Mouse (Mus musculus): ENCODE results near the gene Cebpa.

DNA sequence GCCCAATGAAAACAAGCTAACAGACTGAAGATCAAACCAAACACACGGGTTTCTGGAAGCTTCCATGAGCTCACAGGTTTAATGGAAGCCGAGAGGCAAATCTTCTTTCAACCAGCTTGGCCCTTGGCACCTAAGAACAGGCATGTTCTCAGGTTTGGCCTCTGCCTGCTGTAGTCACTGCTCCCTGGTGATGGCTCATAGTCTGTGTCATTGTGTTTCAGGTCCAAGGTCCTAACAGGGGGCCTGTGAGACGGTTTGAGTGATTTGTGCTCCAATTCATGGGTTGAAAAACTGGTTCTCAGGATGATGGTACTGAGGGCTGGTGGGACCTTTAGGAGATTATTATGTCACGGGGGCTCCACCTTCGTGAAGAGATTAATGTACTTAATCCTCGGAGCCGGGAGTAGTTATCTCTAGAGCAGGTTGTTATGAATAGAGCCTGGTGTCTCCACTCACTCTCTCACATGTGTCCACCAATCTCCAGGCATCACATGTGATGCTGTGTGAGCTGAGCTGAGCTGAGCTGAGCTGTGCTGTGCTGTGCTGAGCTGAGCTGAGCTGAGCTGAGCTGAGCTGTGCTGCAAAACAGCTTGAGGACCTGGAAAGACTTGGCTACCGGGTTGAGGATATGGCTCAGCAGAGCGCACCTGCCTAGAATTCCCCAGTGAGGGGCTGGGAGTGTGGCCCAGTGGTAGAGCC lies 37.5 kb upstream of the Cebpa start:
- TF ChIP-seq CTCF (IDR thresholded peaks at IDR 0.05; ENCODE audit: low read depth) (no peak), EP300 (IDR thresholded peaks at IDR 0.05; ENCODE audit: low read depth) (no peak)

Data from heart, postnatal 0 days (tissue).